Mouse (Mus musculus) c-Kit-positive CD71-negative TER-119-negative erythroid progenitor cells, embryonic 14.5 days (primary cell): ENCODE measurements at regions not wholly inside any gene's neighbourhood (a gene's known extent, or its start where the extent isn't known, plus 50 kb on each side); places are given as distances from the start of the nearest gene placed in this dataset.
"Not testable (repeated sequence)": the region's sequence is repeated elsewhere in the genome, so short reads cannot be mapped to it uniquely, and the experiment has no call there.

Experiments
- DNase-seq: peaks from one replicate; pipeline ENCODE4 v3.0.0-alpha.2; 2013; ENCODE audit warnings: low read depth

DNA sequence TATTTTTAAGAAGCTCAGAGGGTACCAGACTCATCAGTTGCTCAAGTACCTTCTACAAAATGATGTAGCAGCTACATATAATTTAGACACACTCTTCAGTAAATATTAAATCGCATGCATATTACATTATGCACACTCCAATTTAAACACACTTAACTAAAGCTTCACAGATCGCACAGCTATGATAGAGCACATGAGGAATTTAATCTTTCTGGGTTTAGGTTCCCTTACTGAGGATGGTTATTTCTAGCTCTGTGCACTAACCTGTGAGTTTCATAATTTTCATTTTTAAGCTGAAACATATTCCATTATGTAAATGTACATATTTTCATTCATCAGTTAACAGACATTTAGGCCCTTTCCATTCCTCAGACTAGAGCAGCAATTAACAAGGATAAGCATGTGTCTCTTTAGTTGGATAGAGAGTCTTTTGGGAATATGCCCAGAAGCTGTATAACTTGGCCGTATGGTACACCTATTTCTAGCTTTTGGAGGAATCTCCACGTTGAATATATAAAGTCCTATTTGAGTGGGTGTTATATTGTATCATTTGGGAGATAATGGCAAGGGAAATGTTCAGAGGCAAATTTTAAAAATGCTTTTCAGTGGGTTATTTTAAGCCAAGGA lies 694.0 kb downstream of the Trib2 start:
- no peak for DNase-seq

DNA sequence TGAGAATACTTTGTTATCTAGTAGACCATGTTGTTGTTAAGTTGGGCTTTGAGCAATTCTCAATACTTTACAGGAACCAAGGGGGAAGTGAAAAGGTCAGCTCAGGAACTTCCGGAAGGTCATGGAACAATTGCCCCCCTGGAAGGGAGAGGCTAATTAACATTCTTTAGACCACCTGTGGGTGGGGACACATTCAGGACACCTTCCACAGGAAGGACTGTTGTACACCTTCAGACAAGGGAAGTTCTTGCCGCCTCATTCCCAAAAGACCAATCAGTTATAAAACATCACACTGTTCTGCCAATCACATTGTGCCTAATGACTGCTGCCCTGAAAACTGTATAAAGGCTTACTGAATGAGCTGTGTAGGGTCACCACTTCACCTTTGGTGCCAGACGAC lies 701.2 kb downstream of the Trib2 start:
- no peak for DNase-seq

DNA sequence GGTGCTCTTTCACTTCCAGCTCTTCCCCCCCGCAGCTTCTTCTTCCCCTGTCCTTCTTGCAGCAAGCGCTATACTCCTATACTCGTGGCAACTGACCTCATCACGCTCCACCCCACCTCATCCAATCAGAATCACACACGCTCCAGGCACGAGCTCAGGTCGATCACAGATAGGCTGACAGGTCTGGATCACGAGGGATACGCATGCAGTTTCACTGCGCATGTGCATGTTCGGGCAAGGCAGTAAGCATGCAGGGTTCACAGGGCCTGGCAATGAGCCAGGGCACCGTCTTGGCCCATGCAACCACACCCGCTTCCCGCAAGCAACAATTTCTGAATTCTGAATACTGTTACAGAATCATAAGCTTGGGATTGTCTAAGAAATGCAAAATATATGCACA lies 701.9 kb downstream of the Trib2 start:
- DNase-seq = no peak

DNA sequence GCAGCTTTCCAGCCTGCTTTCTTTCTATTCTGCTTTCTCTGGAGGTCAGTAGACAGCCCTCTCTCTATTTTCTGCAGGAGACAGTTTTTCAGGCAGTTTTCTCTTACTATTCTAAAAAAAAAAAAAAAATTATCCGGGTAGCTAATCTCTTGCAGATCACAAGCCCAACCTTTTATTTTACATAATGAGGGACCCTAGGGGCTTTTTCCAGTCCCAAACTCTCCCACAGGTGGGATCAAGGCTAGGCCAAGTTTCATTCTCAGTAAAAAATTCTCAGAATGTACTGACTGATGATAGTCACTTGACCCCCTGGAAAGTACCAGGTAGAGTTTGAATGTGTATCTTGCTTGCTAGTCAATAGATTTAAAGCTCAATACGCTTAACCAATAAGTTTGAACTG lies 705.7 kb downstream of the Trib2 start:
- DNase-seq = no peak

DNA sequence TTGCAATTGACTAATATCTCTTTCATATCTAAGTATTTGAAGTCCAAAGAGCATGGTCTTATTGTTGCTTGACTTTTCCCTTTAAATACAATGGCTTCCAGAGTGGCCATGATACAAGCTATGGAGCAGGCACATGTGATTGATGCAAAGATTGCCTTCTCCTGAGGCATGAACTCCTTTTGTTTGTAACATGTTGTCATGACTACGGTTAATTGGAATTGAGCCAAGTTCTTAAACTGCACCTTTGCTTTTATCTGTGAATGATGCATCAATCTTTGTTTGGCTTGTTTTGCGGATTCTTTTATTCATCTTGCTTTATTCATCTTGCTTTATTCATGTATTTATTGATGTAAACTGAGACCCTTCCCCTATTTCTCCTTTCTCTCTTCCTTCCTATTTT lies 711.8 kb downstream of the Trib2 start:
- DNase-seq = no peak

DNA sequence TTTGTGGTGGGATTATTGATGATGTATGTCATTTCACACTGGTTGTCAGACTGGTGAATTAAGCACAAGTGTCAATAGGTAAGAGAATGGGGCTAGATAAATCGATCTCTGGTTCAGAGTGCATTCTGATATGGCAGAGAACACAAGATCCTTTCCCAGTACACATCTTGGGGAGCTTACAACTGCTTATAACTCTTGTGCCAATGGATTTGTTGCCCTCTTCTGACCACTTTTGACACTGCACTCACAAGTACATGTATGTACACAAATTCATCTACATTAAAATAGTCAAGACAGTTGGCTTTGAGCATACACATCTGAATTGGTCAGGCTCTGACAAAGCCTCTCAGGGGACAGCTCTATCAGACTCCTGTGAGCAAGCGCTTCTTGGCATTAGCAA lies 738.1 kb downstream of the Trib2 start:
- DNase-seq = no peak

DNA sequence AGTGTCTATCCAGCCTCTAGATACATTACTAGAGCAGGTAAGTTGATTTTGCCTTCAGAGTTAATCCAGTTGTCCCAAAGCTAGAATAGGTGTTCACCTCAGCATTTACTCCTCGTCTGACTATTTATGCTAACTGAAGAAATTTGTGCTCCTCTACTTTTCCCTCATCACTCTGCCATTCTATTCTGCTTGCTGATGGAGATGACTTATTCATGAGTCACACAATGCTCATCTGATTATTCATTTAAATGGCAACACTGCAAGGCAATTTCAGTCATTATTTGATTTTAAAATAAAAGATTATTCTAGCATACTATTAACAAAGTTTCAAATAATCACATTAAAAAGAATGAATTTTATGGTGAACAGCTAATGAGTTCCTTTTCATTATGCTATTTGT lies 752.4 kb downstream of the Trib2 start:
- DNase-seq = no peak

DNA sequence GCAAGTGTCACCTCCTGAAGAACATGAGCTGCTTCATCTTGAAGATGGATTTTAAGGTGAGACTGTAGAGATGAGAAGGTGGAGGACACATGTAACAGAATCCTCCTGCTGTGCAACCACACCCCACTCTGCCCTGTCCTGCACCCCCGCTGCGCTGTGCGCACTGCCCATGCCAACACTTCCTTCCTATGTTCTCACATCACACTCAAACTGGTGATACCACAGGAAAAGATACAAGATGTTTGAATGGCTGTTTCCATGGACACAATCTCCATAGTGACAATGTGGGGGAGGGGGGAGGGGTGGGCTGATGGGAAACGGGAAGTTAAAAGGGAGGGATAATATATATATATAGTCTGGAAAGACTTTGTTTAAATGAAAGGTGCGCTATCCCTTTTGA lies 765.3 kb downstream of the Trib2 start:
- no peak for DNase-seq

DNA sequence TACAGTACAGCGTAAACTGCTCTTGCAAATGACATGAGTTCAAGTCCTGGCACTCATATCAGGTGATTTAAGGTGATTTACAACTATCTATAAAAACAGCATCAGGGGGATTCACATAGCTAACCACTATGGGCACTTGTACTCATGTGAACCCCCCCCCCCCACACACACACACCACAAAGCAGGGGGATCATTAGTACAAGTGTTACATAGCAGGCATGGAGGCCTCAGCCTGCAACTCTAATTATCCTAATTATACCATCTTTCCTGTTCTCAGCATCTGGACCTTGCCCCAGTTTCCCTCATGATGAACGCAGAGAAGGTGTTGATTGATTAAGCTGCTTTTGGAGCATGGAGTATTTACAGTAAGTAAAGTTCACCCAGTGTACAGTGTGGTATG lies 773.5 kb downstream of the Trib2 start:
- DNase-seq = no peak

DNA sequence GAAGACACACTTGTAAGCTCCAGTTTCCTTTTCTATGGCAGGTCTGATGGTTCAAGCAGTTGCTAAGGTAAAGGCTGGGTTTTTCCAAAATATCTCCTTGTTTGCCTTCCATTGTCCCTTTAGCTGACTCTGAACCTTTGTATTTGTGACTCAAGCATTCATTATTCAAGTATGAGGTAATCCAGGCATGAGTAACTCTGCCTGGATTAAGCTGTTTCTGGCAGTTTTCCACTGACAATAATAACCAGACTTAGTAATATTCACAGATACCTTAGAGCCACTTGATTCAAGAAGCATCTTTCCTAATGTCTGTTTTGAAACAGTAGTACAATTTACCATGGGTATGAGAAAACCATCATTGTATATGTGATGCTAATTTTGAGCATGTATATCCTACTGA lies 805.6 kb downstream of the Trib2 start:
- no peak for DNase-seq

DNA sequence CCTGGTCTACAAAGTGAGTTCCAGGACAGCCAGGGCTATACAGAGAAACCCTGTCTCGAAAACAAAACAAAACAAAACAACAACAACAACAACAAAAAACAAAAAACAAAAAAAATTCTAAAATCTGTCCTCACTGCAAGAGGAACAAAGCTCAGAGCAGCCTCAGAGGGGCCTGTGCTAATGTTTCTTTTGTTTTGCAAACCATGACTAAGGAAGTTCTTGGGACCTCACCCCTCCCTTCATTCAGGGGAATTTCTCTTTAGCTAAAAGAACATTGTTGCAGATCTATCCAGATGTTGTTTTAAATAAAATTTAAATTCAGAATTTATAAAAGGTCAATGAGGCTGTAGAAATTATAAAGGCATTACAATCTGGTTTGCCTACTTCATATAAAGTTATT lies 814.3 kb downstream of the Trib2 start:
- DNase-seq = not testable (repeated sequence)
